8 mouse cellular contexts compared by ENCODE assay signal in genomic region chr8:84202466-84202865, GRCm38 (mm10). TPM values are rescaled to one million over a fixed set of nuclear protein-coding genes. Genes with fewer than 3 reads are reported as not detected.
DNase-seq lines count a peak whose midpoint lies in the region; ATAC-seq and TF ChIP-seq lines count a peak whose summit lies in the region.

No protein-coding gene starts in this region.

- 35% methylated on average over 9 of the region's 9 CpGs for WGBS in spleen, adult 2 months
- 82% methylated on average over 9 of the region's 9 CpGs for WGBS in embryonic facial prominence, embryonic 13.5 days
- 86% methylated on average over 9 of the region's 9 CpGs for WGBS in limb, embryonic 11.5 days
- 91% methylated on average over 9 of the region's 9 CpGs for WGBS in midbrain, embryonic 16.5 days

- H3K4me2 ChIP-seq in embryonic facial prominence, embryonic 13.5 days = peak overlapping the region; percentile 94
- H3K4me2 ChIP-seq in limb, embryonic 11.5 days (ENCODE audit: low read depth, severe bottlenecking) = peak overlapping the region; percentile 94
- peak overlapping the region; percentile 10; the same call in 1 of the 2 replicates for H3K4me2 ChIP-seq in midbrain, embryonic 16.5 days (ENCODE audit: low read length)

- no peaks in the 10 kb centered on the region for H3K36me3 ChIP-seq in spleen, adult 2 months (ENCODE audit: control insufficient read depth, insufficient read depth, low read length)
- H3K36me3 ChIP-seq in embryonic facial prominence, embryonic 13.5 days = peaks cover 26% of the 10 kb centered on the region
- H3K36me3 ChIP-seq in limb, embryonic 11.5 days (ENCODE audit: control insufficient read depth, insufficient read depth, low read length) = 0 out of 2 replicates have a peak, but pooled peaks cover 2% of the 10 kb centered on the region
- H3K36me3 ChIP-seq in midbrain, embryonic 16.5 days (ENCODE audit: control insufficient read depth, insufficient read depth, low read length) = no peaks in the 10 kb centered on the region

- no peak for TF ChIP-seq POLR2A in spleen, adult 2 months (IDR thresholded peaks at IDR 0.05; ENCODE audit: low read depth, low read length)

- peak overlapping the region; percentile 77; the same call in 1 of the 2 replicates for H3K4me3 ChIP-seq in spleen, adult 2 months (ENCODE audit: extremely low read depth, insufficient read depth, insufficient read length)
- H3K4me3 ChIP-seq in embryonic facial prominence, embryonic 13.5 days = peak overlapping the region; percentile 76
- no peak overlapping the region for H3K4me3 ChIP-seq in limb, embryonic 11.5 days (ENCODE audit: low read depth, low read length)
- no peak overlapping the region for H3K4me3 ChIP-seq in midbrain, embryonic 16.5 days (ENCODE audit: low read depth, low read length)

- no peaks in the 10 kb centered on the region for H3K27me3 ChIP-seq in spleen, adult 2 months (ENCODE audit: control insufficient read depth, insufficient read depth, low read length)
- no peaks in the 10 kb centered on the region for H3K27me3 ChIP-seq in embryonic facial prominence, embryonic 13.5 days
- no peaks in the 10 kb centered on the region for H3K27me3 ChIP-seq in limb, embryonic 11.5 days (ENCODE audit: control insufficient read depth, insufficient read depth, low read length)
- H3K27me3 ChIP-seq in midbrain, embryonic 16.5 days (ENCODE audit: control insufficient read depth, insufficient read depth, low read depth, low read length) = peaks cover 11% of the 10 kb centered on the region; the same call in 1 of the 2 replicates

- no peak for DNase-seq in spleen, adult 2 months (ENCODE audit: low read depth in 1 of 2, low spot score in 2 of 2)
- no peak for DNase-seq in spleen, adult 18-20 months
- peak; percentile 56 to 66 for DNase-seq in heart, postnatal 14 days
- DNase-seq in limb, embryonic 11.5 days (ENCODE audit: low spot score) = no peak
- no peak for DNase-seq in layer of hippocampus, adult 8-10 months (ENCODE audit: low spot score in 2 of 2)
- DNase-seq in cerebellum, adult 11-12 months = no peak

- no peaks in the 10 kb centered on the region for H3K9me3 ChIP-seq in embryonic facial prominence, embryonic 13.5 days
- H3K9me3 ChIP-seq in limb, embryonic 11.5 days (ENCODE audit: control insufficient read depth, low read length) = no peaks in the 10 kb centered on the region
- H3K9me3 ChIP-seq in midbrain, embryonic 16.5 days (replicated peaks; ENCODE audit: control insufficient read depth, low read length, poor library complexity, severe bottlenecking) = no peaks in the 10 kb centered on the region

- ATAC-seq in embryonic facial prominence, embryonic 13.5 days (ENCODE audit: insufficient number of reproducible peaks, insufficient read depth, low FRiP score, low TSS enrichment, low read depth) = no peak
- ATAC-seq in limb, embryonic 11.5 days (ENCODE audit: insufficient number of reproducible peaks, low FRiP score, low TSS enrichment, low read depth) = no peak
- ATAC-seq in midbrain, embryonic 16.5 days = no peak

- no peak for TF ChIP-seq CTCF in spleen, adult 2 months (IDR thresholded peaks at IDR 0.05; ENCODE audit: extremely low read depth, insufficient read depth, insufficient read length, insufficient replicate concordance)

- peaks cover 39% of the 10 kb centered on the region for H3K4me1 ChIP-seq in spleen, adult 2 months (ENCODE audit: control insufficient read depth, insufficient read depth, insufficient read length)
- H3K4me1 ChIP-seq in embryonic facial prominence, embryonic 13.5 days = peaks cover 77% of the 10 kb centered on the region
- H3K4me1 ChIP-seq in limb, embryonic 11.5 days (ENCODE audit: control insufficient read depth, insufficient read depth, low read length) = peaks cover 52% of the 10 kb centered on the region
- peaks cover 22% of the 10 kb centered on the region for H3K4me1 ChIP-seq in midbrain, embryonic 16.5 days (ENCODE audit: control insufficient read depth, insufficient read depth, low read length)

- peak overlapping the region; percentile 95 for H3K9ac ChIP-seq in embryonic facial prominence, embryonic 13.5 days
- H3K9ac ChIP-seq in limb, embryonic 11.5 days (ENCODE audit: low read length) = no peak overlapping the region
- H3K9ac ChIP-seq in midbrain, embryonic 16.5 days (ENCODE audit: low read depth, low read length) = no peak overlapping the region

- intact Hi-C loops in heart, postnatal 14 days (cut with DNase I) = loop anchor here (5.0 kb wide), 1 partner anchor 460 kb away; the partner anchor contains the start of gene Ier2

- peak overlapping the region; percentile 92 for H3K27ac ChIP-seq in spleen, adult 2 months (ENCODE audit: insufficient read depth, low read length)
- peak overlapping the region; percentile 99 for H3K27ac ChIP-seq in embryonic facial prominence, embryonic 13.5 days
- no peak overlapping the region for H3K27ac ChIP-seq in limb, embryonic 11.5 days (replicated peaks; ENCODE audit: low read depth, low read length)
- no peak overlapping the region for H3K27ac ChIP-seq in midbrain, embryonic 16.5 days (ENCODE audit: low read length)

RNA-seq across cellular contexts. Expression of gene Nanos3, which starts 17.4 kb away (rescaled TPM):
- 1.2 TPM in 1 of 2 replicates, not detected in the other for polyA plus RNA-seq in spleen, adult 2 months (2012; rRNA removed)
- 2.9 and 5.2 TPM in 2 replicates for polyA plus RNA-seq in embryonic facial prominence, embryonic 13.5 days (2015; fragmentation: Nextera tagmentation; extraction: Ambion mirVana)
- total RNA-seq in heart, postnatal 14 days (2021) = 1 to 10 TPM; 1.8 to 2.0 TPM
- 4.3 and 4.9 TPM in 2 replicates for polyA plus RNA-seq in limb, embryonic 11.5 days (2014; fragmentation: Nextera tagmentation; extraction: Ambion mirVana)
- 6.6 and 7.1 TPM in 2 replicates for polyA plus RNA-seq in midbrain, embryonic 16.5 days (2015; fragmentation: Nextera tagmentation; extraction: Ambion mirVana)
- total RNA-seq in layer of hippocampus, adult 8-10 months (2022) = 1 to 10 TPM; 1.0 to 3.7 (median 2.8) TPM

RNA-seq across cellular contexts. Expression of gene Zswim4, which starts 34.4 kb away (rescaled TPM):
- 11.3 and 17.5 TPM in 2 replicates for polyA plus RNA-seq in spleen, adult 2 months (2012; rRNA removed)
- 19.6 and 22.6 TPM in 2 replicates for polyA plus RNA-seq in embryonic facial prominence, embryonic 13.5 days (2015; fragmentation: Nextera tagmentation; extraction: Ambion mirVana)
- 10 to 100 TPM in 1 of 2 experiments, 1 to 10 TPM in 1; 9.1 to 10.1 TPM for total RNA-seq in heart, postnatal 14 days (2021)
- 23.9 and 24.5 TPM in 2 replicates for polyA plus RNA-seq in limb, embryonic 11.5 days (2014; fragmentation: Nextera tagmentation; extraction: Ambion mirVana)
- 22.4 and 26.4 TPM in 2 replicates for polyA plus RNA-seq in midbrain, embryonic 16.5 days (2015; fragmentation: Nextera tagmentation; extraction: Ambion mirVana)
- total RNA-seq in layer of hippocampus, adult 8-10 months (2022) = 10 to 100 TPM; 15.1 to 17.6 (median 16.6) TPM

RNA-seq across cellular contexts. Expression of gene D8Ertd738e, which starts 47.1 kb away (rescaled TPM):
- polyA plus RNA-seq in spleen, adult 2 months (2012; rRNA removed) = 68.3 and 88.3 TPM in 2 replicates
- polyA plus RNA-seq in embryonic facial prominence, embryonic 13.5 days (2015; fragmentation: Nextera tagmentation; extraction: Ambion mirVana) = 318 and 344 TPM in 2 replicates
- total RNA-seq in heart, postnatal 14 days (2021) = 100 to 1,000 TPM; 213 to 217 TPM
- 361 and 375 TPM in 2 replicates for polyA plus RNA-seq in limb, embryonic 11.5 days (2014; fragmentation: Nextera tagmentation; extraction: Ambion mirVana)
- 229 and 244 TPM in 2 replicates for polyA plus RNA-seq in midbrain, embryonic 16.5 days (2015; fragmentation: Nextera tagmentation; extraction: Ambion mirVana)
- 100 to 1,000 TPM in 2 of 4 experiments, 10 to 100 TPM in 2; 94.5 to 137 (median 106) TPM for total RNA-seq in layer of hippocampus, adult 8-10 months (2022)

RNA-seq across cellular contexts. Expression of gene 4930432K21Rik, which starts 54.6 kb away (rescaled TPM):
- 1.4 TPM in 2 replicates for polyA plus RNA-seq in spleen, adult 2 months (2012; rRNA removed)
- polyA plus RNA-seq in embryonic facial prominence, embryonic 13.5 days (2015; fragmentation: Nextera tagmentation; extraction: Ambion mirVana) = 1.4 and 1.8 TPM in 2 replicates
- total RNA-seq in heart, postnatal 14 days (2021) = under 1 TPM; 0.33 to 0.37 TPM
- 0.61 and 0.89 TPM in 2 replicates for polyA plus RNA-seq in limb, embryonic 11.5 days (2014; fragmentation: Nextera tagmentation; extraction: Ambion mirVana)
- polyA plus RNA-seq in midbrain, embryonic 16.5 days (2015; fragmentation: Nextera tagmentation; extraction: Ambion mirVana) = 2.1 and 2.5 TPM in 2 replicates
- total RNA-seq in layer of hippocampus, adult 8-10 months (2022) = 1 to 10 TPM; 2.1 to 3.5 (median 2.6) TPM

RNA-seq across cellular contexts. Expression of gene Mri1, which starts 54.7 kb away (rescaled TPM):
- 59.5 and 104 TPM in 2 replicates for polyA plus RNA-seq in spleen, adult 2 months (2012; rRNA removed)
- 62.4 and 69.8 TPM in 2 replicates for polyA plus RNA-seq in embryonic facial prominence, embryonic 13.5 days (2015; fragmentation: Nextera tagmentation; extraction: Ambion mirVana)
- total RNA-seq in heart, postnatal 14 days (2021) = 10 to 100 TPM in 1 of 2 experiments, 1 to 10 TPM in 1; 7.6 to 12.5 TPM
- 56.0 and 61.4 TPM in 2 replicates for polyA plus RNA-seq in limb, embryonic 11.5 days (2014; fragmentation: Nextera tagmentation; extraction: Ambion mirVana)
- 41.1 and 43.4 TPM in 2 replicates for polyA plus RNA-seq in midbrain, embryonic 16.5 days (2015; fragmentation: Nextera tagmentation; extraction: Ambion mirVana)
- 10 to 100 TPM; 17.8 to 25.8 (median 20.0) TPM for total RNA-seq in layer of hippocampus, adult 8-10 months (2022)

Comparison
In these comparisons a context has a peak if more than half of its experiments do, and no peak if none do; other contexts are left out.
1. DNase-seq: peak in heart, postnatal 14 days (2 of 2); none in spleen, adult 2 months (0 of 2), spleen, adult 18-20 months (0 of 2), limb, embryonic 11.5 days (single experiment), layer of hippocampus, adult 8-10 months (0 of 2) and cerebellum, adult 11-12 months (single experiment).
2. H3K27ac ChIP-seq: peak in spleen, adult 2 months (single experiment) and embryonic facial prominence, embryonic 13.5 days (single experiment); none in limb, embryonic 11.5 days (single experiment) and midbrain, embryonic 16.5 days (single experiment).
3. H3K4me3 ChIP-seq: peak in spleen, adult 2 months (single experiment) and embryonic facial prominence, embryonic 13.5 days (single experiment); none in limb, embryonic 11.5 days (single experiment) and midbrain, embryonic 16.5 days (single experiment).
4. H3K4me2 ChIP-seq: peak in every context shown above with its lines; median percentile 94 in embryonic facial prominence, embryonic 13.5 days; 94 in limb, embryonic 11.5 days; 10 in midbrain, embryonic 16.5 days.